Mouse (Mus musculus): ENCODE data around the gene Col11a2.

DNA sequence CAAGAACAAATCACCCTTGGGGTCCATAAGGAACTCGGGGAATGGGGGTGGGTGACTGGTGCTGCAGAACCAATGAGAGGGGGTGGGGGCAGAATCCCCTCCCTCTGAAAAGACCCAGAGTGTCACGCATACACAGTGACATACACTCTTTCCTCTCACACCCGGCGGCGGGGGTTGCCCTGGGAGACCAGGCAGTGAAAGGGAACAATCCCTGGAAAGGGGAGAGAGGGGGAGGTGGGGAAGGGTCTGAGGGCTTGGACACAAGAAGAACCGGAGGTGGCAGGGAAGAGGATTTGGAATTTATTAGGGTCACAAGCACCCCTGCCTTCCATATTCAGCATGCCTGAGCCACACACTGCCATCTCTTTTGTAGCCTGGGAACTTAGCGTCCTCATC, 13.5 kb upstream of the Col11a2 start:
- TF ChIP-seq CTCF (IDR thresholded peaks at IDR 0.05; ENCODE audit: extremely low read depth, insufficient read depth, low read length) (no peak), POLR2A (IDR thresholded peaks at IDR 0.05; ENCODE audit: extremely low read depth, insufficient read depth, low read length) (no peak)

All from cortical plate, adult 2 months (tissue).